Mouse (Mus musculus): ENCODE measurements around the gene Lyg2.
A peak's percentile ranks its signal among the peaks of the same experiment; 100 is the strongest.

The Lyg2 gene

GRCm38 (mm10) chr1:37883411-37883810 lies 32.9 kb downstream of the Lyg2 start:
- DNase-seq (ENCODE audit: low spot score in 2 of 2) = no peak

- DNase-seq (ENCODE audit: low spot score in 2 of 2) = no peak
Measured at GRCm38 (mm10) chr1:37877736-37878460, 38.4 kb downstream of the Lyg2 start.

- DNase-seq (ENCODE audit: low spot score in 2 of 2) = no peak
Measured at GRCm38 (mm10) chr1:37873157-37873556, 43.1 kb downstream of the Lyg2 start.

- peak; percentile 49 to 50 for DNase-seq (ENCODE audit: low spot score in 2 of 2)
Measured at GRCm38 (mm10) chr1:37872131-37873067, 43.9 kb downstream of the Lyg2 start.

GRCm38 (mm10) chr1:37871704-37872103 lies 44.6 kb downstream of the Lyg2 start, which contains the start of gene Lipt1:
Lipt1 (plus strand) TSS chr1:37871738.
- DNase-seq (ENCODE audit: low spot score in 2 of 2) = no peak

- DNase-seq (ENCODE audit: low spot score in 2 of 2) = no peak
Measured at GRCm38 (mm10) chr1:37869362-37869761, 46.9 kb downstream of the Lyg2 start.

GRCm38 (mm10) chr1:37868640-37869039 lies 47.7 kb downstream of the Lyg2 start:
- DNase-seq (ENCODE audit: low spot score in 2 of 2) = no peak

GRCm38 (mm10) chr1:37867684-37868322 lies 48.5 kb downstream of the Lyg2 start:
- DNase-seq (ENCODE audit: low spot score in 2 of 2) = no peak

- DNase-seq (ENCODE audit: low spot score in 2 of 2) = no peak
Measured at GRCm38 (mm10) chr1:37867056-37867455, 49.2 kb downstream of the Lyg2 start.

GRCm38 (mm10) chr1:37866286-37866685 lies 50.0 kb downstream of the Lyg2 start, which contains the start of gene Tsga10:
Tsga10 (minus strand) TSS chr1:37866429.
- no peak for DNase-seq (ENCODE audit: low spot score in 2 of 2)

- DNase-seq (ENCODE audit: low spot score in 2 of 2) = no peak
Measured at GRCm38 (mm10) chr1:37865401-37866215, 50.7 kb downstream of the Lyg2 start.

GRCm38 (mm10) chr1:37864511-37865400 lies 51.5 kb downstream of the Lyg2 start:
- peak; percentile 98 to 99 for DNase-seq (ENCODE audit: low spot score in 2 of 2)

All from frontal cortex, postnatal 25 days (tissue).